Mouse (Mus musculus) large intestine, adult 2 months (tissue): ENCODE measurements around the gene Enpp3. TPM values are rescaled to one million over a fixed set of nuclear protein-coding genes. Genes with fewer than 3 reads are reported as not detected.

Experiments used
- DNase-seq: peaks from one replicate; pipeline ENCODE4 v3.0.0-alpha.2; 2012; ENCODE audit warnings: low read depth, low spot score
- WGBS: fragments of 180-500 bp; shearing (Covaris S2); methylation state at CpG from one replicate; pipeline ENCODE4 v1.1.7; 2018; 5-methylcytosine and 5-hydroxymethylcytosine counted together
- polyA plus RNA-seq: library from polyadenylated mRNA; depleted of rRNA; stranded (reverse); fragments of >200 nt; gene quantifications from 2 replicates; pipeline ENCODE4 v1.2.3, GENCODE M21; 2012; rRNA removed

Enpp3 gene
- 2.2 and 23.4 TPM in 2 replicates for polyA plus RNA-seq

DNA sequence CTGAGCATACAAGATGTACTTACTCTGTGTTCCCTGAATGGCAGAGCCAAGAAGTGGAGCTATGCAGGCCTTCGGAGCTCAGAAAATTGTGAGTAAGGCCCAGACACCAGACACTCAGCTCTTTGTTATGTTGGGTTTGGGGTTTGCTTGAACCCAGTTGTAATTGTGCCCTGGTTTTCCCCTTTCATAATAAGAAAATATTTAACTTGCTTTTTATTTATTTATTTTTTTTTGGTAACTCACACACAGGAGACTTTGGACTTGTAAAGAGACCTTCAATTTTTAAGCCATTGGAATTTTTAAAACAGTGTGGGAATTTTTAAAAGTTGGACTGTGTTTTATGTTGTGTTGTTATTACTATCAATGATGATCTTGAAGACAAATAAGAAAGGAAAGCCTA, at the start of gene Enpp3:
Enpp3 (minus strand) TSS at position 148 of the 400 bp plus-strand sequence.
- no peak for DNase-seq
- WGBS = 55% methylated on average over 1 of the region's 1 CpGs

DNA sequence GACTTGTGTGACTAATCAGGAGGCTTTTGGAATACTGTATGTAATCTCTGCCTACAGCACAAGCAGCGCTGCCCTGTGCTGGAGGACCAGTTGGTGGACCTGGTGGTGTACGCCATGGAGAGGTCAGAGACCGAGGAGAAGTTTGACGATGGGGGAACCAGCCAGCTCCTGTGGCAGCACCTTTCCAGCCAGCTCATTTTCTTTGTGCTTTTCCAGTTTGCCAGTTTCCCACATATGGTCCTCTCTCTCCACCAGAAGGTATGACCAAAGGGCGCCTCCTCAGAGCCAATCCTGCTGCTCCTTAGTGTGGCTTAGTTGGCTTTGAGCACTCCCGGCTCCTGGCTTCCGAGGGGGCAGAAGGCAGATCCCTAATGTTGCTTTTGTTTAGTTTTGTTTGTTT, 45.7 kb upstream of the Enpp3 start:
- WGBS = 96% methylated on average over 7 of the region's 7 CpGs
- DNase-seq = no peak

DNA sequence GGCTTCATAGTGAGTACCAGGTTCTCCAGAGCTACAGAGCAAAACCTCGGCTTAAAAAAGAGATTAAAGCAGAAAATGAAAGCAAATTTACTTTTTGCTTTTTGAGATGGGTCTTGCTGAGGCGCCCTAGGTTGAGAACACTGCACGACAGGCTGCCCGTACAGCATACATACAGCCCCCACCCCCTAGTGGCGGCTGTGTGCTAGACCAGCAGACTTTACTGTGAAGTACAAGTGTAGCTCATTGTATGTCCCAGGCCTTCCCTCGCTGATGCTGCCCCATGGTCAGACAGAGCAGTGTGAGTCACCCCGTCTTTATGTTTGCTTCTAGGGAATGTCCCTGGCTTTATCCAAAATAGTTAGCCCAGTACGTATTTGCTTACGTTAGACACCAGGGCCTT, 43.4 kb upstream of the Enpp3 start:
- 83% methylated on average over 9 of the region's 9 CpGs for WGBS
- DNase-seq = no peak

DNA sequence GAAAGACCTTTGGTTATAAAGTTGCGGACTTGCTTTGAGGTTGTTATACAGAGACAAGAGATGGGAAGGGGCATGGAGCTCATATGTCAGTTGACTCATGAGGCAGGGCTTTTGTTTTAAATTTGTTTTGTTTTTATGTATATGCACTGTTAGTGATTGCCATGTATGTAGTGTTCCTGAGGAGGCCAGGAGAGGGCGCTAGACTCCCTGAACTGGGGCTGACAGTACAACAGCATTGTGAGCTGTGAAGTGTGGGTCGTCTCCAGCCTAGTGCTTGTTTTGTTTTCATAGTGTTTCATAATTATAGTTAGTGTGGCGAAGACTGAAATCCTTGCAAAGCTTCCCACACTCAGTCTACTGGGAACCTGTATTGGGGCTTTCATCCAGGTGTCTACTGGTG, 31.0 kb upstream of the Enpp3 start:
- DNase-seq = no peak
- 78% methylated on average over 4 of the region's 4 CpGs for WGBS

DNA sequence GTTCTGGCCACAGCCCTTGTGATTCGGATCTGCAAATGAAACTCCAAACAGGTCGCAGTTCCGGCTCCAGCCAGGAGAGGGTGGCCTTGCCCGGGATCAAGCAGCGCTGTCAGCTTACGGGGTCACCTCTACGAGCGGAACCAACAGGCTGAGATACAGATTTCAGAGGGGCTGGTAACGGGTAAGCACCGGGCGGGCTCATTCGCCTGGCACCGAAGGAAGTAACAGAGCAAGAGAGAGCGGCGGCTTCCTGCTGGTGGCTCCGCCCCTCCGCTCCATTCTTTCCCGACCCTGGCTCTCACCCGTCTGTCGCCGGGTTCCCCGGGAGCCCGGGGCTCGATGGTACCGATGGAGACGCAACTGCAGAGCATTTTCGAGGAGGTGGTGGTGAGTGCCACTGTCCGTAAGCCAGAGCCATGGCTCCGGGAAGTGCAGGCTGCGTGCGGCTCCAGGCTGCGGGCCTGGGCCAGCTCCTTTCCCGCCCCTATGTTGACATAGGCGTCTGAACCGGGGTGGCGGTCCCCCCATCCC, 27.2 kb upstream of the Enpp3 start, which contains the start of gene Med23:
Med23 (plus strand) TSS at position 227 of the 531 bp plus-strand sequence.
- under 1% methylated on average over 36 of the region's 36 CpGs for WGBS
- peak; percentile 94 for DNase-seq

DNA sequence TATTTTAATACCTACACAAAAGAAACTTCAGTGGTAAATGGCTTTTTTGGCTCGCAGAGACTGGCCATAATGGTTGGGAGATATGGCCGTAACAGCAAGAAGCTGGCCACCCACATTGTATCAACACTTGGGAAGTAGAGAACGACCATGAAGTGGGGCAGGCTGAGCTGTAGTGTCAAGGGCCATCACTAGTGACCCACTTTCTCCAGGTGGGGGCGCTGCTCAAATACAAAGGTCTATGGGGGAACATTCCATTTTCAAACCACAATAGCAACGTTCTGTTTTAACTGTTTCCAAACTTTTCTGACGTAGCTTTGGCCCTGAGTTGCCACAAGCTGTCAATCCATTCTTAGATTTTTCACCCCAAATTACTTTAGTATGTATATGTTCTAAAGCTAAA, 21.8 kb upstream of the Enpp3 start:
- WGBS = 70% methylated on average over 6 of the region's 6 CpGs
- DNase-seq = no peak

DNA sequence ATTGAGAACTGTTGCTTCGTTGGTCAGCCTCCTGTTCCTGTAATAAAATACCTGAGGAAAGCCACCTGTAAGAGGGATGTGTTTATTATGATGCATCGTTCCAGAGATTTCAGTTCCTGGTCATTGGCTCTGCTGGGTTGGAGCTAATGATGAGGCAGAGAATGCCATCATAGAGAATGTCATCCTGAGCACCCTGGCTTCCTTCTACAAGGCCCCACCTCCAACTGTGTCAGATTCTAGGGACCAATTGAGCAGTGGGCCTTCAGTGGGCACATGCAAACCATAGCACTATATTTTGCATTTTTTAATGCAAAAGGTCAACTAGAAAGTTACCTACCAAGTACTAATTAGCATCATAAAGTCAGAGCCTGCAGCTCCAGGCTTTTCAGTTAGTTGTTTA, 20.5 kb upstream of the Enpp3 start:
- DNase-seq = no peak
- WGBS = 47% methylated on average over 2 of the region's 2 CpGs

DNA sequence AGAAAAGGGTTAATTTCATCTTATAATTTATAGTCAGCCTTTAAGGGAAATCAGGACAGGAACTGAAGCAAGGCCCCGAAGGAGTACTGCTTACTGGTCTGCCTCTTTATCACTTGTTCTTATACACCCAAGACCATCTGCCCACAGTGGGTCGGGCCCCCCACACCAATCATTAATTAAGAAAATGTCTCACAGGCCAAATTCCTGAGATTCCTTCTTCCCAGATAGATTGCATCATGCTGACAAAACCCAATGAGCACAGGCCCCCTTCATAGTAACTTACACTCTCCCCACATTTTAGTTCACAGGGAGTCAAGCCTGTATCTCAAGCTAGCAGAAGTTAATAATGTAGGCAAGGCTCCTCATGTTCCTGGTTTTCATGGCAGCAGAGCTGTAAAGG, 625 bp downstream of the Enpp3 start:
- 40% methylated on average over 2 of the region's 2 CpGs for WGBS
- no peak for DNase-seq

DNA sequence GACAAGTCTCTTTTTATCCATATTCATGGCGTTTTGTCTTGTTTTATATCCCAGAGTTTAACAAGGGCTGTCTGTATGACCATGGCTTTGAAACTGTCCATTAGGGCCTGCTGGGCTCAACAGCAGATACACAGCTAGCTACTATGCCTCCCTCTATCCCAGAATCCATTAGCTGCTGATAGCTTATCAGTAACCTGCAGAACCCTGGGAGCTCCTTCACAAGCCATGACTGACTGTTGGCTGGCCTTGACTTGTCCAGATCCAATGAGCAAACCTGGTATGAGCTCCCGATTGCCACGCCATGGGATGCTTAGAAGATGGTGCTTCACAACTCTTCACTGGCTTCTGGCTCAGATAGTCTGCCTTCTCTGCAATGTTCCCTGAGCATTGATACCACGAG, 1.8 kb downstream of the Enpp3 start:
- WGBS = 93% methylated on average over 4 of the region's 4 CpGs
- DNase-seq = no peak

DNA sequence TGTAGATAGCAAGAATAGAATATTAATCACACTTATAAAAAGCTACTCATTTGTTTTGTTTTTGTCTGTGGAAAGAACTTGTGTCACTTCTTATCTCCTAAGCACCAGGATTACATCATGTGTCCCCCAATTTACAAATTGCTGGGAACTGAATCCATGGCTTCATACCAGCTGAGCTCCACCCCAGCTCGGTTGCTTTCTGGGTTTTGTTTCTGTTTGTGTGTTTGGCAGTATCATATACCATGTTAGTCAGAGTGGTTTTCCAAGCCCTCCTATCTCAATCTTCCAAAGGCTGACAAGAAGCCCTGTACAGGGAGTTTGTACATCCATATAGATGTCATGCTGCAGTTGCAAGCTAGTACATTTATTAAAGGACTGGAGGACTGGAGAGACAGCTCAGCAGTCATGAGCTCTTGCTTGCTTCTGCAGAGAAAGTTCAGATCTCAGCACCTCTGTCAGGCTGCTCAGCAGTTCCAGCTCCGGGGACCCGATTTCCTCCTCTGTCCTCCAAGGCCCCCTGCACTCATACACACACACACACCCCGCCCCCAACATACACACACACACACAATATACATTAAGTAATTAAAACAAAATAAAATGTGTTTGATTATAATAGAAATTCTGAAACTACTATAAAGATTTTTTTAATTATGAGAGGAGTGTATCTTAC, 6.1 kb downstream of the Enpp3 start:
- DNase-seq = no peak
- 53% methylated on average over 4 of the region's 4 CpGs for WGBS

DNA sequence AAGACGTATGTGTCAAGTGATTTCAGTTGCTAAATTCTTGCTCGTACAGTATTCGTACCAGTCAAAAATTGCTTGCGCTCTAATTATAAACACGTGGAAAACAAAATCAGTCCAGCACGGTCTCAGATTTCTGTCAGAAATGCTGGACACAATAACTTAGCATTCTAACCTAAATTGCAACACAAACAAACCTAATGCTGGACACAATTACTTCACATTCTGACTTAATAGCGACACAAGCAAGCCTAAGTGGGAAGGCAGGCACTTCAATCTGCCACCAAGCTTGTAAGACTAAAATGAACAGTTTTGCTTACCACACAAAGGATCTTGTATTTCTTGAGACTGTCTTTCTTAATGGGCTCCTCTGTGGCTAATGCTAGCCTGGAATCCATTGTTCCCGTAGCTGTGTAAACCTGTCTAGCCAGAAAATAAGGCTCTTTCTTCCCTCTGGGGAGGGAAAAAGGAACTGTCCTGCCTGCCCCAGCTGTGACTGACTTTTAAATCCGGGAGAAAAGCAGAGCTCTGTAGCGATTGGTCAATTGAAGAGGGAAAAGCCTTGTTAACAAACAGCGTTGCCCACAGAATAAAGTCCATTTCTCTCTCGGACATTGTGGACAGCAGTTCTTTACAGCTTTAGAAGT, 6.8 kb downstream of the Enpp3 start:
- WGBS = 33% methylated on average over 12 of the region's 12 CpGs
- peak; percentile 11 for DNase-seq

DNA sequence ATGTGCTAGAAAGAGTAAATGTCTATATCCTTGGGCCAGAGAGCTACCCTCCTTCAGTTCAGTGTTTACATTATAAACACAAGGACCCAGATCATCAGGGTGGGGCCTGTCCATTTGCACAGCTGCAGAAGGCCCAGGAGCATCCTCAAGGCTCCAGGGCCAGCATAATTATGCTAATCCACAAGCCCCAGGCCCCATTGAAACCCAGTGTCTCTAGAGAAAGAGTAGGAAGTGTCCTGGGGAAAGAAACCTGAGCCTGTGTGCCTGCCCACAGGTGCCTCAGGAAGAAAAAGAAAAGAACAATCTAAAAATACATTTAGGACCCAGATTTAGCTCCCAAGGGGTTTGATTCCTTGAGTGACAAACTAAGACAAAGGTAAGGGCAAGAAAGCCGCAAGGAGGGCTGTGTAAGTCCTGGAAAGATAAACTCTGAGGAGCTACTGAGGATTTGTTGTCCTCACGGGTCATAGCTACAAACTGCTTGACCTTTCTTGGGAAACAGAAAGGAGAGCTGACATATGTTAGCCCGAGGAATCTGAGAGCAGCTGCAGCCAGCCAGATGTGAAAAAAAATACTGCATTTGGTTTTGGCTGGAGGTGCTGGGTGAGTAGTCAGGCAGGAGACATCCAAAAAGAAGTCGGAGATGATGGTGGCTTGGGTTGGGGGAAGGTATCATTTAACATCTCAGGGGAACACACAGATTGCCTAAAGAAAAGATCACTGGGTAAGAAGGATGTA, 7.8 kb downstream of the Enpp3 start:
- WGBS = 50% methylated on average over 4 of the region's 4 CpGs
- DNase-seq = no peak

DNA sequence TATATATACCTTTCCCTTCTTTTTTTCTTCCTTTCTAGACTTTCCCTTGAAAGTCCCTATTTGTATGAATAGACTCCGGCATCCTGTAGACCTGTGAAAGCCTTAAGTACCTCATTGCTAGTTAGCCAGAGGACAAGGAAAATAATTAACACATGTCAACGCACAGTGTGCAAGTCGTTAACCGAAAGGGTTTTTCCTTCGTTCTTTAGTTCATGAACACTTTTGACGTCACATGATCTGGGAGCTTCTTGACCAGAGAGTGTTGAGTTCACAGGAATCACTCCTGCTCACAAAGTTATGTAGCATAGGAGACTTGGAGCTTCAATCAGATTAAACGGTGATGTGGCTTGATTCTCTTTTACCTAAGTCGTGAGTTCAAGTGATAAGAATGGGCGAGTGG, 10.3 kb downstream of the Enpp3 start:
- 91% methylated on average over 9 of the region's 9 CpGs for WGBS

DNA sequence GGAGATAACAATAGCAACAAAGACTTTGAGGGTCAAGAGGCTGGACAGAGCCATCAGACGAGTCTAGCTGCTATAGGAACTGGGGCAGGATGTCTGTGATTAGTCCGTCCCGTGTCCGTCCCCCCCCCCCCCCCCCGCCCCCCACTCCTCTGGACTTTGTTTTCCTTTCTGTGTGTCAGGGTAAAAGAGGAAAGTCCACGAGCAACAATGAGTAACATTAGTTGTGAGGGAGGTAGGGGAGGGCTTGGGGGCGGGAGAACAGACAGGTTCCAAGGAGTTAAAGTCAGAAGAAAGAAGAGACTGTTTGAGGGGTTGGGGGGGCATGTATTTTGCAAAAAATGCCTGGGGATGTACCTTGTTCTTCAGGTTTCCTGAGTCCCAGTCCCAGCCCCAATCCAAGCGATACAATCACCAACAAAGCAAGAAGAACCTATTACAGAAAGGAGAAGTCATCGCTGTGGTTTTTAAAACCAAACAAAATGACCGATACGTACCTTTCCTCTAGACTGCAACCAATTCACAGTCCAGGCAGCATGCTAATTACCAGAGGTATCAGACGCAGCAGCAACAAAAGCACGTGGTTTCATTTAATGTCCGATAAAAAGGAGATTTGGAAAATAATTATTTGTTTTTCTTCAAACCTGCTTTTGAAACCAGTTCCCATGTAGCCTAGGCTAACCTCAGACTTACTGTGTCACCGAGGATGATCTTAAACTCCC, 11.1 kb downstream of the Enpp3 start:
- 58% methylated on average over 15 of the region's 15 CpGs for WGBS
- DNase-seq = no peak

More for the DNA sequence above, 10.3 kb downstream of the Enpp3 start:
- DNase-seq = no peak

DNA sequence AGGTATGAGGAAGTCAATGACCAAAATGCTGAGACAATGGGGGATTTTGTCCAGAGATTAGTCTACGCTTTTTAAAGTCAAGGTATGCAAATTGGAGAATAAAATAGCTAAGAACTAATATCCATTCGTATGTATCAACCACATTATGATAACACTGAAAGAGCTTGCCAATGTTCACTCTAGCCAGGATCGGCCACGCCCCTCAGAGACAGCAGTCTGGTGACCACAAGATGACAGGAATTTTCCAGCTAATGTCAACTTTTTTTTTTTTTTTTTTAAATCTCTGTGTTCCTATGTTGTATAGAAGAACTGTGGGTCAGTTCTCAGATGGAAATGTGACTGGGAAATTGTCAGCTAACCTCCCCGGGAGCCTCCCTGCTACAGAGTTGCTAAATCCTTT, 12.2 kb downstream of the Enpp3 start:
- WGBS = 62% methylated on average over 5 of the region's 5 CpGs
- DNase-seq = no peak

DNA sequence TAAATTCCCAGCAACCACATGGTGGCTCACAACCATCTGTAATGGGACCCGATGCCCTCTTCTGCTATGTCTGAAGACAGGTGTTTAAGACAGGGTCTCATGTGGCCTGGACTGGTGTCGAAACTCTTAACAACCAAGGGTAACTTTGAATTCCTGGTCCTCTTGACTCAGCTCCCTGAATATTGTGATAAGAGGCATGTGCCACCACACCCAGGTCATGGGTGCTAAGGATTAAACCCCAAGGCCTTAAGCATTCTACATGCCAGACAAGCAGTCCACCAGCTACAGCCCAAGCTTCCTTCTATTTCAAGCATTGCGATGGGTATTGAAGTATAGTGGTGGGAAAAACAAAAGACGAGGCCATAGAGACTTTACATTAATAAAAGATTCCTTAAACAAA, 14.5 kb downstream of the Enpp3 start:
- WGBS = 94% methylated on average over 4 of the region's 4 CpGs
- DNase-seq = no peak

DNA sequence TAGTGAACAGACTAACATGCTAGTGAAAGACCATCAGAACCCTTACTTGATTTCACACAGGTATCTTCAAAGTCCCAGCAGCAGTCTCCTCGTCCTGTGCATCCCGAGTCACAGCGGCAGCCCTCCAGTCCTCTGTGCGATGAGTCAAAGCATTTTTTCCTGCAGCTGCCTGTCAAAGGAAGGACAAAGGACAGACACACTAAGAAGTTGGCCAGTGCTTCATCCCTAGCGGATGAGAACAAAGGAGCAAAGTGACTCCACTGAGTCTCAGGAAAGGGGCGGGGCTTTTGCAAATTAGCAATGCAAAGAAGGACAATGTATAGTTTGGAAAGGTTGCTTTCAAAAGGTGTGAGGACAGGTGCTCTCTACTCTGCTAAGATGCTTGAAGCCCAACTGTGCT, 16.5 kb downstream of the Enpp3 start:
- DNase-seq = no peak
- WGBS = 63% methylated on average over 6 of the region's 6 CpGs

DNA sequence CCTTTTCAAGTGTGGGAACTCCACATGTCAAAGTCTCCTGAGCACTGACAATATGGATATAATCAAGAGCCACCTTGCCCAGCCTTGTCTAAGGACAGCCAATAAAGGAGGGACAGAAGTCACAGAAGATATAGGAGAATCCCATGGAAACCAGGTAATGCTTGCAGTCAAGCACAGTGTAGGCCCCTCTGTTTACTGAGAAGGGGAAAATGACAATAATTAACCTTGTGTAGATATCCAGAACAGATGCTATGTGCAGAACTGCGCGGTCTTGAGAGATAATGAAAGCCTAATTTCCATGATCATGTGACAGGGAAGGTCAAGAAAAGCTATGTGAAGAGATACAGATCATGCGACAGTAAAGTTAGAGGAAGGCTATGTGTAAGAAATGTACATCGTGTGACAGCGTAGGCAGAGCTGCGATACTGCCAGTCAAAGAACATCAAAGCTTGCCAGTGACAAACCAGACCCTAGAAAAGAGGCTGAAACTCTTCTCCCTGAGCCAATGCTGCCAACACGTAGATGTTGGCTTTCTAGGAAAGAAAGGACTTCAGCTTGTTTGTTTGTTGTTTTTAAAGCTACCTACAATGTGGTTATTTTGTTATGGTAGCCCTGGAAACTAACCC, 17.1 kb downstream of the Enpp3 start:
- DNase-seq = no peak
- WGBS = 74% methylated on average over 7 of the region's 7 CpGs

DNA sequence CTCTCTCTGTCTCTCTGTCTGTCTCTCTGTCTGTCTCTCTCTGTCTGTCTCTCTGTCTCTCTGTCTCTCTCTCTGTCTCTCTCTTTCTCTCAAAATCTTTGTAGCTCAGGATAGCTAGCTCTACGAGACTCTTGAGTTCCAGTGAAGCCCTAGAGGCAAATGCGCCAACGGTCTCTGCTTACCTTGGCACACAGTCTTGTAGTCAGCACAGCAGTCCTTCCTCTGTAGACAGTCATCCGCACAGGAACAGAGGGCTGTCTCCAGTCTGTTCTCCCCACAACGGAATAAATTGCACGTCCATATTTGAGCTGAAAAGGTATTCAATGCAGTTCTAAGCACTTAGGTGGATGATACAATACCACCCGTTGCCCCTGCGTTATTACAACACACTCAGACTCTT, 18.0 kb downstream of the Enpp3 start:
- no peak for DNase-seq
- WGBS = 80% methylated on average over 8 of the region's 8 CpGs
